Mouse (Mus musculus) embryonic facial prominence, embryonic 10.5 days (tissue): ENCODE results near the gene Snx11. TPM values are rescaled to one million over a fixed set of nuclear protein-coding genes. Genes with fewer than 3 reads are reported as not detected.

Source experiments
- DNase-seq: peaks from one replicate; pipeline ENCODE4 v3.0.0-alpha.2; 2017; ENCODE audit warnings: low spot score
- H3K27ac ChIP-seq: fragments of 300-500 bp; sonication (generic); replicated peaks from 2 replicates; pipeline ENCODE4 v1.5.1; 2016; ENCODE audit warnings: mild to moderate bottlenecking
- H3K27me3 ChIP-seq: fragments of 300-500 bp; sonication (generic); replicated peaks from 2 replicates; pipeline ENCODE4 v1.6.1; 2016; ENCODE audit warnings: low read depth, mild to moderate bottlenecking; ENCODE audit not compliant: poor library complexity, severe bottlenecking
- H3K36me3 ChIP-seq: fragments of 300-500 bp; sonication (generic); replicated peaks from 2 replicates; pipeline ENCODE4 v1.6.1; 2016; ENCODE audit warnings: mild to moderate bottlenecking, moderate library complexity
- H3K4me1 ChIP-seq: fragments of 300-500 bp; sonication (generic); 2 replicates; pipeline ENCODE4 v1.6.1; 2016
- H3K4me3 ChIP-seq: fragments of 300-500 bp; sonication (generic); 2 replicates; pipeline ENCODE4 v1.5.1; 2016; ENCODE audit warnings: mild to moderate bottlenecking, moderate library complexity
- H3K9me3 ChIP-seq: fragments of 300-500 bp; sonication (generic); 2 replicates; pipeline ENCODE4 v1.6.1; 2016; ENCODE audit warnings: mild to moderate bottlenecking
- WGBS: fragments of 180-500 bp; shearing (Covaris S2); methylation state at CpG from one replicate; pipeline ENCODE4 v1.1.7; 2016; 5-methylcytosine and 5-hydroxymethylcytosine counted together
- polyA plus RNA-seq: library from polyadenylated mRNA; unstranded; fragments of >200 nt; fragmentation: Nextera tagmentation; extraction: Ambion mirVana; gene quantifications from 2 replicates; pipeline ENCODE4 v1.2.1, GENCODE M21; 2016

Gene Snx11
- polyA plus RNA-seq, result 22.4 and 25.5 TPM in 2 replicates

DNA sequence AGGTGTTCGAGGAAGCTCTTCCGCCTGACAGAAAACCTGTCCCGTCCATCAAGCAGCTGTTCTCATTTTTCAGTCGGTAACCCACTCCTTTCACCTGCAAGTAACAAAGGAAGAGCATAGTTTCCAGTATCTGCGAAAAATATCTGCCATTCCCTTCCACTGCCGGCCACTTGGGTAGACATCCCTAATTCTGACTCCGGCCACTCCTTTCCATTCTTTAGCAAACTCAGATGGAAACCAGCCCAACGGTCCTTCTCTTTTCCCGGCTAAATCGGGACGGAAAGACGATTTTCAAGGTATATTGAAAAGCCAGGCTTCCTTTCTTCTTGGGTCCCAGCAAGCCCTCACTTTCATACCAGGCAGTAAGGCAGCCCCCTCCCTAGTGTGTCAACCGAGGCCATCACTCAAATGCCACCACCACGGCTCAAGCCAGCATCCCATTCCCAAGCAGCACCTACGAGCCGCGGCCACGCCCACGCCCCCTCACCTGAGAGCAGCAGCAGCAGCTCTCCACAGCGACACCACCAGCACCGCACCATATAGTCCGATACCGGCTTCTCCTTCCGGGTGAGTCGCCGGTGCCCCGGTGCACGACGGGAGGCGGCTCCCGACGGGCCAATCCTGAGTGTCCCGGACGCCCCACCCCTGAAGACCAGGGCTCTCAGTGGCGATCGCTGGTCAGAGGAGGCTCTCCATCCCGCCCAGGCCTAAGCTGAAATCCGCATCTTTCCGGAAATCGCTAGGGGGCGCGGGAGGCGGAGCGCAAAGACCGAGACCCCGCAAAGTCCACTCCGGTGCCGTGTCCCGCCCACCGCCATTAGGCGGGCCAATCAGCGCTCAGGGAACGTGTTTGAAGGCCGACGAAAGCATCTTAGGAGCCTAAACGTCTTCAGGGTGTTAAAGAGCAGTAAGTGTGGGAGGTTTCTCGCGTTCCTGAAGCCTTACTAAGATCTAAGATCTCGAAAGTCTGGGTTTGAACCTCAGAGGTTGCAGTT, at the start of gene Snx11:
TSS of gene Snx11 (minus strand) at position 592 of the 995 bp plus-strand sequence.
- H3K4me3 ChIP-seq, result peak within 1 kb of the TSS; percentile 75
- H3K9me3 ChIP-seq, result no peaks in the 10 kb centered on the region
- peaks cover 11% of the 10 kb centered on the region for H3K4me1 ChIP-seq
- 2% methylated on average over 59 of the region's 59 CpGs for WGBS
- H3K36me3 ChIP-seq, result peaks cover 20% of the 10 kb centered on the region
- no peaks in the 10 kb centered on the region for H3K27me3 ChIP-seq
- peak within 1 kb of the TSS; percentile 79 for H3K27ac ChIP-seq
- peak; percentile 100 for DNase-seq

DNA sequence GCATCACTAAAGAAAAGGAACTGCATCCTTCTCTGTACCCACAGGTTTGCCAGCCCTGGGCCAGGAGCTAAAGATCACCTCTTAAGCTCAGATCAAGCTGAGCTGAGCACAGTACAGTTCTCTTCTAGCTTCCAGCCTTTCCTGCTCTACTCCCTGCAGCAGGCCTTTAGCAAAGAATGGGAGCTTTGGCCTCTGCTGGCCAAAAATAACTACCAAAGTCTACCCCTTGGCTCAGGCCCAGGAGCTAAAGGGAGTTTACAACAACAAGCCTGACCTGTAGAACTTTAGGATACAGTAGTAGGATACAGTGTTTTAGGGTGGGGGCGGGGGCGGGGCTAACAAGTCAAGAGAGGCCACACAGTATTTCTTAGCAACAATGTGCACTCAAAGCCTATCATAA, 49.1 kb upstream of the Snx11 start:
- H3K4me1 ChIP-seq, result peaks cover 78% of the 10 kb centered on the region
- H3K27ac ChIP-seq, result no peak overlapping the region
- H3K36me3 ChIP-seq, result peaks cover 57% of the 10 kb centered on the region
- H3K9me3 ChIP-seq, result no peaks in the 10 kb centered on the region
- WGBS, result 76% methylated on average over 2 of the region's 2 CpGs
- no peak for DNase-seq
- H3K4me3 ChIP-seq, result peak overlapping the region; percentile 76; the same call in 1 of the 2 replicates
- no peaks in the 10 kb centered on the region for H3K27me3 ChIP-seq

DNA sequence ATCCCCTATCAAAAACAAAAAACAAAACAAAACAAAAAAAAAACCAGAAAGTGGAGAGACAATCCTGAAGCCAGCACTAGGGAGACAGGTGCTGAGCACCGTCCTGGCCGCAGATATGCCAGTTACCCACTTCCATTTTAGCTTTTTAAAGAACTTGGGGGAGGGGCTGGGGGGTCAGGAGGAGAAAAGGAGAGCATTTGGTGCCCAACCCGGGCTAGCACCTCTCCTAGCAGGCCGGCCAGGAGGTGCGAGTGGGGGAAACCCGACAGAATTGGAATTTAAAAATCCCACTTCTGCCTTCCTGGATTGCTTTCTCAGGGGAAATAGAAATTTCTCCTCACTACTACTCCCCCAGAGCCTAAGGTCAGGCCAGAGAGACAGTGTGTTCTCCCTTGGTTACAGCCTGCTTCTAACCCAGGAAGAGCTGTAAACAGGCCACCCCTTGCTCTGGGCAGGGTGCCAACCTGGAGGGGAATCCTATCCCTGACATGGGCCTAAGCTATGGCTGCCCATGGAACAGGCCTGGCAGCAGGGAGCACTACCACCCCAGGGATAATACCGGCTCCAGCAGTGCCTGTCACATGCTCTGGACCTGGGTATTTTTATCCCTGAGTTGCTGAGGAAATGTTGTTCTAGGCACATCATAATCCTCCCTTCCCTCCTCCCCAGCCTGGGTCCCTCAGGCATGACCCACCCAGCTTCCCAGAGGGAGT, 47.6 kb upstream of the Snx11 start:
- H3K4me1 ChIP-seq, result peaks cover 69% of the 10 kb centered on the region
- no peaks in the 10 kb centered on the region for H3K9me3 ChIP-seq
- no peak for DNase-seq
- H3K27me3 ChIP-seq, result no peaks in the 10 kb centered on the region
- peaks cover 72% of the 10 kb centered on the region for H3K36me3 ChIP-seq
- 49% methylated on average over 7 of the region's 7 CpGs for WGBS
- peak overlapping the region; percentile 85 for H3K27ac ChIP-seq
- H3K4me3 ChIP-seq, result peak overlapping the region; percentile 69

DNA sequence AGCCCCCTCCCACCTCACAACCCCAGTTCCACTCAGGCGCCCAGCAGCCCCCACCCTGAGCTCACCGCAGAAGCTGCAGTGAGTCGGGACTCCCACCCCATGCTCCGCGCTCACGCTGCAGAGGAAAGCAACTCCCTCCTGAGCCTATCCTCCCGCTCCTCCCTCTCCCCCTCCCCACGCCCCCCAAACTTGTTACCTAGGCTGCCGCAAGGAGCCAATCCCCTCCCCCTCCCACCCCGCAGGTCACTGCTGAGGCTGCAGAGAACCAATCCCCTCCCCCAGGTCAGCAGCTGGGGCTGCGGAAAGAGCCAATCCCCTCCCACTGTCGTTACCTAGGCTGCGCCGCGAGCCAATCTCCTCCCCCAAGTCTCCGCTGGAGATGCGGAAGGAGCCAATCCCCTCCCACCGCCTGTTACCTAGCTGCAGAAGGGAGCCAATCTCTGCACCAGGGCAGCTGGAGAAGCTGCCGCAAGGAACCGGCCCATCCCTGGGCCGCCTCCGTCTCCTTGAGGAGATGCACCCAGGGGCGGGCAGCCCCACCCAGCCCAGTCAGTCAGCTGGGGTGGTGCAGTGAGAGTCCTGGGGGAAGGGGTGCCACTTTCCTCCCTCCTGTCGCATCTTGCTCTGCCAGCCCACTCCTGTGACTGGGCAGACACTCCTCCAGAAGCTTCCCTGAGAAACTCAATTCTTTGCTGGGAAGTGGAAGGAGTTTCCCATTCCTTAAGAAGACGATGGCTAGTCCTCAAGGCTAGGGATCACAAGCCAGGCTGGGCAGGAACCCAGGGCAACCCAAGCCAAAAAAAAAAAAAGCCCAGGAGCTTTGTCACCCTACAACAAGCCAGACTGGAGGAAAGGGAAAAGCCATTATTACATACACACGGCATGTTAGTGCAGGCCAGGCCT, 46.8 kb upstream of the Snx11 start:
- H3K4me1 ChIP-seq, result peaks cover 66% of the 10 kb centered on the region
- peak; percentile 97 for DNase-seq
- H3K4me3 ChIP-seq, result peak overlapping the region; percentile 69
- WGBS, result 2% methylated on average over 26 of the region's 26 CpGs
- H3K27me3 ChIP-seq, result no peaks in the 10 kb centered on the region
- H3K9me3 ChIP-seq, result no peaks in the 10 kb centered on the region
- H3K27ac ChIP-seq, result peak overlapping the region; percentile 85
- peaks cover 80% of the 10 kb centered on the region for H3K36me3 ChIP-seq

DNA sequence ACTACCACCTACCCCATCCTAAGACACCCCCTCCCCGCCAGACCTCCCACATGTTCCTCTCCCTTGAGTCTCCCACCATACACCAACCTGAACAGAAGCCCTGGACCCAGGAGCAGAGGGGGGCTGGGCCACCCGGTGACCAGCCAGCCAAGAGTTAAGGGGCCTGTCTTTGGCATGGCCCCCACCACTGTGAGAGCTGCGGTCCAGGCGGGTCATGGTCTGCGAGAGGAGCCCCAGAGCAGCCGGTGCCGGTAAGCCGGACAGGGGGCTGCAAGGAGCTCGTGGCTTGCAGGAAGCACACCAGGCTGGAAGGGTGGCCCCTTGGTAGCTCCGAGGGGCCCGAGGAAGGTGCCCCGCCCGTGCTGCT, 46.1 kb upstream of the Snx11 start:
- WGBS, result 8% methylated on average over 13 of the region's 13 CpGs
- H3K4me1 ChIP-seq, result peaks cover 59% of the 10 kb centered on the region
- no peaks in the 10 kb centered on the region for H3K27me3 ChIP-seq
- peaks cover 87% of the 10 kb centered on the region for H3K36me3 ChIP-seq
- H3K9me3 ChIP-seq, result no peaks in the 10 kb centered on the region
- peak overlapping the region; percentile 69 for H3K4me3 ChIP-seq
- peak overlapping the region; percentile 85 for H3K27ac ChIP-seq
- no peak for DNase-seq

DNA sequence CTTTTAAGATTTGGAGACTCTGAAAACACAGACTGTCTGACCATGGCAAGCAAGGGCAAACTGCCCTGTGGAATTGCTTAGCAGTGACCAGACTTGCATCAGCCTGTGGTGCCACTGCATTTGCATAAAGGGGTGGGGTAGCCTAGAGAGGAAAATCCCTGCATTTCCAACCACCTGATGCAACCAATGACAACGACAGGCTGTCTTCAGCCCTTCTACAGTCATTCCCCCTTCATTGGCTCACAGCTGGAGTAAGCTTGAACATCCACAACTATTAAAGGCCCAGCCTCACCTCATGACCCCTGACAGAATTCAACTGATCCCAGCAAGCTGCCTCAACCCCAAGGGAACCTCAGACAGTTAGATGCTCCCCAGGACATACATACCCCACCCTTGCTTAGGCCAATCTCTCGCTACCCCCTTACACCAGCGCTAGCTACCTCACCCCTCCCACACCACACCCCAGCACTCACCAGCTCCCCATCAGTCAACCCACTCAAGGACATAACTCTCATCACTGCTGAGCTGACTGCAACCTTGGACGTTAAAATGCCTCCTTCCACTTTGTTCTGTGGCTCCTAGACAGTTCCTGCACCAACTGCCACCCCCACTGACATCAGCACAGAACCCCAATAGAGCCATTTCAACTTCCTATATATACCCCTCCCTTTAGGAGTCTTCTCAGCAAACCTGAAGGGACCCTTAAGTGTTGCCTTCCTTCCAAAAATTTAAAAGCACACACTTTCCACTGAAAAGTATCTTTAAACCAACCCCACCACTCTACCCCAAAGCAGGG, 45.5 kb upstream of the Snx11 start:
- Histone ChIP-seq H3K27me3 (no peaks in the 10 kb centered on the region), H3K36me3 (peaks cover 89% of the 10 kb centered on the region), H3K4me3 (peak overlapping the region; percentile 69), H3K27ac (peak overlapping the region; percentile 85; the same call in 1 of the 2 replicates), H3K4me1 (peaks cover 54% of the 10 kb centered on the region), H3K9me3 (no peaks in the 10 kb centered on the region)
- DNase-seq, result no peak
- WGBS, result 40% methylated on average over 4 of the region's 4 CpGs

DNA sequence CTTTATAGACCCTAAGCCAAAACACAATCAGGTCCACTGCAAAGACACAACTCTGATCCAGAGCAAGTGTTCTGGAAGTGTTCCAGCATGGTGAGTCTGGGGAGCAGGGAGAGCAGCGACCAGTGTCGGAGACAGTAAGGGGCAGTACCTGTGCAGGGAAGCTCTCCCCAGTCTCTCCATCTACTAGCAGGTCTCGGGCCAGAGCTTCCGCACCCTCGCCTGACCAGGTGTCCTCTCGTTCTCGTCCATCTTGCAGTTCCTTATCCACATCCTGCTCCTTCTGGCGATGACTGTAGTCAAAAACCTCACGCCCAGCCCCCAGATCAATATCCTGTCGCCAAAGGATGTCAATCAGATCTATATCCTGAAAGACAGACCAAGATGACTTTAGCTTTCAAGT, 44.6 kb upstream of the Snx11 start:
- Histone ChIP-seq H3K27me3 (no peaks in the 10 kb centered on the region), H3K4me3 (no peak overlapping the region), H3K27ac (no peak overlapping the region), H3K4me1 (peaks cover 44% of the 10 kb centered on the region), H3K36me3 (peaks cover 89% of the 10 kb centered on the region), H3K9me3 (no peaks in the 10 kb centered on the region)
- WGBS, result 95% methylated on average over 10 of the region's 10 CpGs
- DNase-seq, result no peak

DNA sequence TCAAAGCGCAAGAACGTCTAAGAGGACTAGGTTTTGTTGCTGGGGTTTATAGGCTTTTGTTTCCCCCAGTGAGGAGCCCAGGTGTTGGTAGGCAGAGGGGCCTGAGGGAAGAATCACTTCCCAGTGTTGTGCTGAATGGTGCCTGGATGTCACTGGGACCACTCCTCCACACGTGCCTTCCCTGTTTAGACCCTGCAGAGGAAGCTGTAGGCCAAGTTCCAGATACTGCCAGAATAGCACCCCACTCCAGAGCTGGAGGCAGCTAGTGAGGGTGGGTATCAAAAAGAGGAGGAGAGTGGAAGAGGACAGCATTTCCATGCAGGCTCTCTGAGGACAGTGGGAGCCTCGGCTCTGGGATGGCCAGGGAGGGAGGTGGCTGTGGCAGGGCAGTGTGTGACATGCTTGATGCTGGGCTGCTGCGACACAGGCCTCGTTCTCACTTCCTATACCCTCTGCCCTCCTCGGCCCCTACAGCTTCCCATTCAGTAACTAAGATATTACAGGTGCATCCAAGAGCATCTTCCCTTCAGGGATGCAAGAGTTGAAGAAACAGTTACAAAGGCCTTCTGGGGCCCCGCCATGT, 40.9 kb upstream of the Snx11 start:
- peaks cover 7% of the 10 kb centered on the region for H3K4me1 ChIP-seq
- 88% methylated on average over 8 of the region's 8 CpGs for WGBS
- no peak for DNase-seq
- no peak overlapping the region for H3K27ac ChIP-seq
- H3K9me3 ChIP-seq, result no peaks in the 10 kb centered on the region
- H3K36me3 ChIP-seq, result peaks cover 98% of the 10 kb centered on the region
- H3K27me3 ChIP-seq, result no peaks in the 10 kb centered on the region
- no peak overlapping the region for H3K4me3 ChIP-seq

DNA sequence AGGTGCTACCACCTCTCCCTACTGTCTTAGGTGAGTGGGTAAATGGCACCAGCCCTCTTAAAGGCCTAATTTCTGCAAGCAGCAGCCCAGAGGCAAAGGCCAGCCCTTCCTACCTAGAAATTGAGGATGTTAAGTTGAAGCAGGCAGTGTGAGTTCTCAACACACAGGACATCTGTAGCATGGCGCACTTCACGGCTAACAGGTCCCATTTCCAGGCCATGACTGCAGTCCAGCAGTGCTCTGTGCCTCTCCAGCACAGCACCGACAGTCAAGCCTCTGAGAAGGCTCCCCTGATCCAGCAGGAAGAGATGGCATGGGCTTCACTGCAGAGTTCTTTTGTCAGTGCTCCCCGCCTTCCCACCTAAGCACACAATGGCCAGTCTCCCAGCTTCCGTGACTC, 39.6 kb upstream of the Snx11 start:
- no peaks in the 10 kb centered on the region for H3K4me1 ChIP-seq
- WGBS, result 86% methylated on average over 5 of the region's 5 CpGs
- peaks cover 98% of the 10 kb centered on the region for H3K36me3 ChIP-seq
- no peak overlapping the region for H3K27ac ChIP-seq
- no peak for DNase-seq
- H3K4me3 ChIP-seq, result no peak overlapping the region
- no peaks in the 10 kb centered on the region for H3K27me3 ChIP-seq
- no peaks in the 10 kb centered on the region for H3K9me3 ChIP-seq

DNA sequence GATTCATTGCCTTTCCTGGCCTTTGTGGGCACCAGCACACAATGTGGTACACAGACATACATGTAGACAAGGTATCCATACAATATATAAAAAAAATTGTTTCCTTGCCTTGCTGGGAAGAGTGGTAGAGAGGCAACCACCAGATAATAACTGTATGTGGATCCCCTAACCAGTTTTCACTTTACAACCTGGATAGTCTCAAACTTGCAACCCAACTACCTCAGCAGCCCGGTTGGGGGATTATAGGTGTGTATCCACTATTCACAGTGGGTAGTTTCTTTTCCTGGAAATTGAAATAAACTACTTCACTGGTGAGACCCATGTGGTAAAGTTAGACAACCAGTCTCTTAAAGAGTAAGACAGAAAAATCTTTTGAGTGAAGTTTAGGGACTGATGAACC, 39.1 kb upstream of the Snx11 start:
- Histone ChIP-seq H3K27me3 (no peaks in the 10 kb centered on the region), H3K4me1 (no peaks in the 10 kb centered on the region), H3K9me3 (no peaks in the 10 kb centered on the region), H3K36me3 (peaks cover 98% of the 10 kb centered on the region), H3K4me3 (no peak overlapping the region), H3K27ac (no peak overlapping the region)
- WGBS, result 93% methylated on average over 1 of the region's 1 CpGs
- DNase-seq, result no peak

DNA sequence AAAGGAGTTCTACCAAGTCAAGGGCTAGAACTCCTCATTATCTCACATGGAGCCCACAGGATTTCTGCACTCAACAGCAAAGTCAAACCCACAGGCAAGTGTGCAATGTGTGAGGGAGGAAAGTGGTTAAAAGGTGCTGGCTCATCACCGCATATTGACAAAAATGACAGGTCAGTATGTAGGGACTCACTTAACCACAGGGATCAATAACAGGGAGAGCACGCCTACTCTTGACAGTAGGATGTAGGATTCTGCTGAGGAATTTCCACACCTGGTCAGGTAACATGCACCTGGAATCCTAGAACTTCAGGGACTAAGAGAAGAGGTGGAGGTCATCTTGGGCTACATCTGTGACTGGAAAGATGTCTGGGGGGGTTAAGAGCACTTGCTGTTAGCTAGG, 38.5 kb upstream of the Snx11 start:
- H3K27ac ChIP-seq, result no peak overlapping the region
- DNase-seq, result no peak
- 94% methylated on average over 2 of the region's 2 CpGs for WGBS
- H3K27me3 ChIP-seq, result no peaks in the 10 kb centered on the region
- peaks cover 98% of the 10 kb centered on the region for H3K36me3 ChIP-seq
- no peak overlapping the region for H3K4me3 ChIP-seq
- no peaks in the 10 kb centered on the region for H3K9me3 ChIP-seq
- no peaks in the 10 kb centered on the region for H3K4me1 ChIP-seq
